Mouse (Mus musculus) stomach, postnatal 0 days (tissue): Measurements from ENCODE around the gene Tuba8.

Experiments
- CTCF ChIP-seq: IDR thresholded peaks from 2 replicates; pipeline ENCODE4 v1.5.1; 2016; ENCODE audit warnings: antibody characterized with exemption, low read depth, mild to moderate bottlenecking, moderate library complexity
- EP300 ChIP-seq: optimal IDR thresholded peaks from 2 replicates; pipeline ENCODE3; 2016; ENCODE audit warnings: antibody characterized with exemption

- TF ChIP-seq EP300 (no peak), CTCF (no peak)
These were observed 15.4 kb upstream of the Tuba8 start for GRCm38 (mm10) chr6:121194956-121195731.
